Mouse (Mus musculus): Measurements from ENCODE around the gene Tnxb.

DNA sequence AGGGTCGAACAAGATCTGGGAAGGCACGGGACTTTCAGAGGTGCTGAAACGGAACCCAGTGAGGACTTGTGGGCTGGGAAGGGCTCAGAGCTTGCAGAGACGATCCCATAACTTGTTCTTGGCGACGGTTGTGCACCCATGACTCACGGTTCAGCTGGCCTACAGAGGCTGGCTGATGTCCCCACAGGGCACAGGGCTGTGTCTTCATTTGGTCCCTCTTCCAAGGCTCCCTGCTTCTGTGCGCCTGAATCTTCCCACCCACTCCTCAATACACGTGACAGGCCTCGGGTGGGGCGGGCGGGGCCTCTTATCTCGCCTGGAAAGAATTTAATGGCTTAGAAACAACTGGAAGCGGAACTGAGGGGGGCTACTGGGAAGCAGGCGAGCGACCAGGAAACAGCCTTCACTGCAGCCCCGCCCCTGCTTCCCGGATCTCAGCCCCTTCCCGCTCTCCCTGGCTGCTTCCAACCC, 9.2 kb upstream of the Tnxb start:
- peak; percentile 69; the same call in 1 of the 2 replicates for TF ChIP-seq POLR2A (IDR thresholded peaks at IDR 0.05; ENCODE audit: insufficient read depth, low read depth, low read length)
- no peak for TF ChIP-seq CTCF (IDR thresholded peaks at IDR 0.05)
- TF ChIP-seq EP300 (IDR thresholded peaks at IDR 0.05; ENCODE audit: insufficient read depth, low read depth, low read length), result peak; percentile 57; the same call in 1 of the 2 replicates

Measured in heart, adult 2 months (tissue).